Mouse (Mus musculus) left cerebral cortex, postnatal 36 days (tissue): Measurements from ENCODE around the gene Rps15. TPM values are rescaled to one million over a fixed set of nuclear protein-coding genes. Genes with fewer than 3 reads are reported as not detected.
A peak's percentile ranks its signal among the peaks of the same experiment; 100 is the strongest.

Experiments used
- DNase-seq, 2 experiments: peaks; one replicate each; pipeline ENCODE4 v3.0.0; 2021 to 2022; ENCODE audit warnings: low spot score in 2 of 2, mixed read lengths in 1 of 2
- intact Hi-C: fragments of 180-260 bp; cut with DNase I; formaldehyde crosslinking; loops from one replicate; pipeline ENCODE4 v1.15.1; 2025
- total RNA-seq, 2 experiments: library from RNA; stranded (reverse); gene quantifications; 2 replicates each; pipeline ENCODE4 v1.2.3; 2021

Gene Rps15
- total RNA-seq, 2 experiments from 2014 or later: 799 to 946 TPM

DNA sequence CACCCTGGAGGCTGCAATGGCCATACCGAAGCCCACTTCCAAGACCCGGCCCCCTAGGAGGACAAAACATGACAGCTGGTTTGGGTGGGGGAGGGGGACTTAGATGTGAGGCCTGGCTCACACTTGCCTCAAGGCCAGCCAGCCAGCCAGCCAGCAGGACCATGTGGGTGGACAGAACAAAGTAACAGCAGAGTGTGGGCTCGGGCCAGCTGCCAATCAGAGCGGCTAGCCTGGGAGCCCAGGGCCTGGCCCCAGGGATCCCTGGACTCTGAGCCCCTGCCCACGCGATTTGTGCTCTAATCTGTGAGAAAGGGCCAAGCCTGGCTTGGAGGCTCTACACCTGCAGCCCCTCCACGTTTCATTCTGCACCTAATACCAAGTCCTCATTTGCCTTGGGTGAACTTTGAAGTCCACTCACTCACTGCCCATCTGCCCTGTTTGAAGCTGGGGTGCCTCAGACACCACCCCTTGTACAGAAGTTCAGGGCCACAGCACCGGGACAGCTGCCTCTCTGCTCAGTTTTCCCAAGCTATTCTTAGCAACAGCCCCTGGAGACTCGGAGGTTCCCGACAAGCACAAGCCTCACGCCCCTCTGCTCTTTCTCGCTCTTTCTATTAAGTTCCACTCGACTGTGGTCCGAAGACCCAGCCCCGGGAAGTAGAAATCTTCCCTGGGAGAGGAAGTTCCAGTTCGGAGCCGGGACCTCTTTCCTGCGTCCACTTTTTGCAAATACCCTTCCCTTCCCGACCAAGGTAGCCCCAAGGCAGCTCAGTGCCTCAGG is 32.2 kb upstream of the Rps15 start:
- intact Hi-C loops: no loop called here
- peak; percentile 56 to 62 for DNase-seq

DNA sequence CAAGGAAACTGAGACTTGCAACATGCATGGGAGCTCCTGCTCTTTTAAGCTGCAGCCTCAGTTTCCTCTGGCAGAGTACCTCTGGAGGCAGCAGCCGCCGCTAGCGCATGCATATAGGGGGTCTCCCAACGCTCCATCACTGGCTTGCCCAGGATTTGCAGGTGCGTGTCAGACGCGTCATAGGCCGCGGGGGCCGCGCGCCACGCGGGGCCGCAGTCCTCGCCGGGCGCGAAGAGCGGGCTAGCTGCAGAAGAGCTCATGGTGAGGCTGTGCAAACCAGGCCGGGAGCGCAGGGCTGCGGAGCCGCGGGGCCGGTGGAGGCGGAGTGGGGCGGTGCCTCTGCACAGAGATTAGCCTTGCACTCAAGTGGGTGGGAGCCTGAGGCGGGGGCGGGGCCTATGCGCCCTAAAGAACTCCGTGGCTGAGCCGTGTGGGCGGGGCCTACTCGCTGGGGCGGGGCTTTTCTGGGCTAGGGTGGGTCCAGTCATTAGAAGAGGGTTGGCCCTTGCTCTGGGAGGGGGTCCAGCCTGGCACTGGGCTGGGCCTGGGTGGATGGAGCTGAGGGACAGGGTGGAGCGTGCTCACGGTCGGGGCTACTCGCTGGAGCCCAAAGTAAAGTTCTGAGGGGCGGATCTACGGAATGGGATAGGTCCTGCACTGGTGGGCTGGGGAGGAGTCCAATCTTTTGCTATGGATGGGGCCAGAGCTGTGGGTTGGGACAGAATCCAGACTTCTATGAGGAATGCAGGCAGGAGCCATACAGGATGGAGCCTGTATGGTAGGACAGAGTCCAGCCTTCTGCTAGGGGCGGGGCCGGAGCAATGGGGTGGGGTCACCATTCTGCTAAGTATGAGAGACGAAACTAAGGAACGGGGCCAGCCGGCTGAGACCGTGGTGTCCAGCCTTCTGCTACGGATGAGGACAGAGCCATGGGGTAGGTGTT is 31.3 kb upstream of the Rps15 start, which contains the start of the genes Gamt and Dazap1:
Gene Gamt (minus strand): TSS at position 371 of the 943 bp plus-strand sequence.
Gene Dazap1 (plus strand): TSS at position 845 of the 943 bp plus-strand sequence.
- intact Hi-C loops: no loop called here
- peak; percentile 89 to 90 for DNase-seq

DNA sequence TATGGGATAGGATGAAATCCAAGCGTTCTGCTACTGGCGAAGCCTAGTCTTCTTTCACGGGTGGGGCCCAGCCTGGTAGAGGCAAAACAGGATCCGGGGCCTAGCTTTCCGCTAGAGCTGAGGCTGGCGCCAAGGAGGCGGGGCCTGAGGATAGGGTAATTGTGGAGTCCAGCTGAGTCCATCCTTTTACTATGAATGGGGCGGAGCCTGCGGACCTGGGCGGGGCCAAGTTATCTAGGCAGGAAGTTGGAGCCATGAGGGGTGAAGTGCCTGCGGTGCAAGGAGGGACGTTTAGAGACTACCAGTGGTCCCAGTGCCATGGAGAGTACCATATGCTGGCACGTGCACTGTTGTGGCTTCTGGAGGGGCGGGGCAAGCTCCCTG is 30.7 kb upstream of the Rps15 start:
- peak; percentile 84 to 88 for DNase-seq
- intact Hi-C loops: no loop called here

DNA sequence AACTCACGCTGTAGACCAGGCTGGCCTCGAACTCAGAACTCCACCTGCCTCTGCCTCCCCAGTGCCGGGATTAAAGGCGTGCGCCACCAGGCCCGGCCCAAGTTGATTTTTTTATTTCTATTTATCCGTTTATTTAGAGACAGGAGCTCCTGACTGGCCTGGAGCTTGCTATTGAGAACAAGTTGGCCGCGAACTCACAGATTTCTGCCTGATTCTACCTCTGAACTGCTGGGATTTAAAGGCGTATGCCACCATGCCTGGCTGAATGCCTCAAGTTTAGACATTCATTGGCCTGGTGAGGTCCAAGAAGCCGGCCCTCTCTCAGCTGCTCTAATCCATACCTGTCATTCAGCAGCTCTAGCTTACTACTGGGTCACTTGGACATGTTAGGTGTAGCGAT is 30.1 kb upstream of the Rps15 start:
- intact Hi-C loops: no loop called here
- no peak for DNase-seq

DNA sequence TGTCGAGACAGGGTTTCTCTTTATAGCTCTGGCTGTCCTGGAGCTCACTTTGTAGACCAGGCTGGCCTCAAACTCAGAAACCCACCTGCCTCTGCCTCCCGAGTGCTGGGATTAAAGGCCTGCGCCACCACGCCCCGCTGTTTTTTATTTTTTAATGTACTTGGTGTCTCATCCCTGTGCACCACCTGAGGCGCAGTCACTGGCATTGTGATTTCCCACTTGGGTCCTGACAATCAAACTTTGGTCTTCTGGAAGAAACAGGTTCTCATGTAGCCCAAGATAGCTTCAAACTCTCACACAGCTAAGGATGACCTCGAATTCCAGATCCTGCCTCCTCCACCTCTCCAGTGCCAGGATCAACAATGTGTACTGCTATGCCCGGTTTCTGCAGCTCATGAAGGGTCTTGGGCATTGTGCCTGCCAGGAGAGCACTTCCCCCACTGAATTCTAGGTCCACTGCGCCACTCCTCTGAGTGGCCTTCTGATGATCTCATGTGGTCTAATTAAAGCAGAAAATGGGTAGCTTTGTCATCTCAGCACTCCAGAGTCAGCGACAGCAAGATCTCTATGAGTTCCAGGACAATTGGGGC is 29.4 kb upstream of the Rps15 start:
- intact Hi-C loops: no loop called here
- DNase-seq: no peak

DNA sequence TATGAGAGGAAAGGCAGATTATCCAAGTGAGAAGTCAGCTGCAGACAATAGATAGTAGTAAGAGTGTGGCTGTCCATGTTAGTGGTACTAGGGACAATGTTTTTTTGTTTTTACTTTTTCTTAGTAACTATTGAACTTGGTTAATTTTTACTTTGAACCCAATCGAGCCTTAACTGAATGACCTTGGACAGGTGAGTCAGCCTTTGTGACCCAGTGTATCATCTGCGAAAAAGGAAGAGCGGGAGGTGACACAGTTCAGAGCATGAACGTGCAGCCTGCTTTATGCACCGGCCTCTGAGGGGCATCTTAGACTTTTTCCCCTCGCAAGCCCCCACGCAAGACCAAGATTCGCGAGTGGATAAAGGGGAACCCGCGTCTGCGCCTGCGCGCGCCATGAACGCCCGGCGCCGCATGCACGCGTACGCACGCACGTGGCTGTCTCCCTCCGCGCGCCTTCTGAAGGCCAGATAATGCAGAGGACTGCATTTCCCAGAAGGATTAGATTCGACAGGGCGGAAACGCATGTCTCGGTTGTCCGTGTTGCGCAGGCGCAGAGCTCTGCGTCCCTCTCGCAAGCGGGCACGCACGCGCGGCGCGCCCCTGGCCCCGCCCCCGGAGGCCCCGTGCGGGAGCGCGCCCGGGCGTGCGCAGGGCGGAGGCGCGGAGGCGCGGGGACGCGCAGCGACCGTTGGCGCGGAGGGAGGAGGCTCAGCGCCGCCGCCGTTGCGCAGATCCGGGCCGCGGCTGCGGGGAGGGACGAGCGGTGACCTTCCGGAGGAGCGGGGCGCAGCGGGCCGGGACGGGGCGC is 27.7 kb upstream of the Rps15 start:
- DNase-seq: peak; percentile 99
- intact Hi-C loops: no loop called here

DNA sequence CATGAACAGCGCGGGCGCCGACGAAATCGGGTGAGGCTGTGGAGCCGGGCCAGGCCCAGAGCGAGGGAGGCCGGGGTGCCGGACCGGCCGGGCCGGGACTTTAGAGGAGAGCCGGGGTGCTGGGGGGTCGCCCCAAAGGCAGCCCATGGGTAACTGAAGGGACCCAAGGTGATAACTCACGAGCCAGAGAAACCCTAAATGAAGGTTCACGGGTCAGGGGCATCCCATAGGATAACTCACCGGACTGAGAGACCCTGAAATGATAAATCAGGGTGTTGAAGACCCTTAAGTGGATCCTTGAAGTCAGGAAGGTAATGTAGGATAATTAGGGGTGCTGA is 27.1 kb upstream of the Rps15 start:
- intact Hi-C loops: no loop called here
- no peak for DNase-seq

DNA sequence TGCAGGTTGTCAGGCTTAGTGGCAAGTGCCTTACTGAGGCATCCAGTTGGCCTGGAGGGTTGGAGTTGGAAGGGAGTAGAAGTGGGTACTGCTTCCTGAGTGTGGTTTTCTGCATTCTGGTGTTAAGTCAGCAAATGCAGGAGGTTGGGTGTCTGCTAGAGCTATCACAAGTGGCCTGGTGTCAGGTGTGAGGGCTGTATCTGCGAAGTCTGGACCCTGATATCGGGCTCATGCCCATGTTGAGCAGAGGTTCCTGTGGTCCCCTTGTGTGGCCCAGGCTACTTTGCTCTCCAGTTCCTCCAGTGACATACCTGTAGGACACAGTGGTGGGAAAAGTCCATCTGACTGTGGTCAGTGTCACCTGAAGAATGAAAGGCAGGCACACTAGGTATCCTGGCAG is 22.2 kb upstream of the Rps15 start:
- intact Hi-C loops: no loop called here
- DNase-seq: no peak

DNA sequence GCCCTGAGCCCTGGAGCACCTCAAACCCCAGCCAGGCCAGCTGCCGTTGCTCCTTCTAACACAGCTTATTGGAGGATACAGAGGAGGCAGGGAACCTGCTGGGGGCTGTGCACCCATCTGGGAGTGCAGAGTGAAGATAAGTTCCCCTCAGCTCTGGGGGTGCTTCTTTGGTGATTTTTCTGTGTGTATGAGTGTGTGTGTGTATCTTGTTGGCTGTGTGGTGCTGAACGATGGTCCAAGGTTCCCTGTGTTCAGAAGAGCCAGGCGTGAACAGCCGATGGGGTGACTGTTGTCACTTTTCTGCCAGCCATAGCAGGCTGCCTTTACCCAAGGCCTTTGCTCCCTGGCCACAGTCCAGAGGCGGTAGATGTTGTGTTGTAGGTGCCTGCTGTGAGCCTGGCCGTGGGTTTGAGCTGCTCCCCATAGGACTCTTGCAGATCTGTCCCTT is 21.5 kb upstream of the Rps15 start:
- no peak for DNase-seq
- intact Hi-C loops: no loop called here

DNA sequence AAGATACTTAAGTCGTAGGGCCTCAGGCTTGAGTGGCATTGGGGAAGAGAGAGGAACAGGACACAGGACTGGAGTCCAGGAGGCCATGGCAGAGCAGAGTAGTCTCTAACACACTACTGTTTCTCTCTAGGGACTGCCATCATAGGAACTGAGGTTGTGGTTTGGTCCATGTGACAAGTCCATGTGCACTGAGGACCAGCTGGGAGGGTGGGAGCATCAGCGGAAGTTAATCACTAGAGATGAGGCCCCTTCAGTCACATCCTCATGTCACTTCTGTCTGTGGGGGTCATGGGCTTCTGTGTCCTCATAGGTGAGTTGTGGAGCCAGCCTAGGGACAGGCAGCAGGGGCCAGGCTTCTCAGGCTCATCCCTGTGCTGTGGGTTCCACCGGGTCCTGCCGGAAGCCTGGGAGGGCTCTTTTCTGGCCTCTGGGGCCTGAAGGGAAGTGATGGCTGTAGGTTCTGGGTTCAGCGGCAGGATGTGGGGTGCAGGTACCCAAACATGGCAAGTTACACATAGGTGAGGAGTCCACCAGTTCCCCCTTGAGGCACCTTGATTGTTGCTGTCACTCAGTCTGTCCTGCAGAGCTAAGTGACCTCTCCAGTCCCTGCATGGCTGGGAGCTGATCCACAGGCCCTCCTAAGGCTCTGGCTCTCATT is 20.9 kb upstream of the Rps15 start:
- intact Hi-C loops: no loop called here
- DNase-seq: no peak

DNA sequence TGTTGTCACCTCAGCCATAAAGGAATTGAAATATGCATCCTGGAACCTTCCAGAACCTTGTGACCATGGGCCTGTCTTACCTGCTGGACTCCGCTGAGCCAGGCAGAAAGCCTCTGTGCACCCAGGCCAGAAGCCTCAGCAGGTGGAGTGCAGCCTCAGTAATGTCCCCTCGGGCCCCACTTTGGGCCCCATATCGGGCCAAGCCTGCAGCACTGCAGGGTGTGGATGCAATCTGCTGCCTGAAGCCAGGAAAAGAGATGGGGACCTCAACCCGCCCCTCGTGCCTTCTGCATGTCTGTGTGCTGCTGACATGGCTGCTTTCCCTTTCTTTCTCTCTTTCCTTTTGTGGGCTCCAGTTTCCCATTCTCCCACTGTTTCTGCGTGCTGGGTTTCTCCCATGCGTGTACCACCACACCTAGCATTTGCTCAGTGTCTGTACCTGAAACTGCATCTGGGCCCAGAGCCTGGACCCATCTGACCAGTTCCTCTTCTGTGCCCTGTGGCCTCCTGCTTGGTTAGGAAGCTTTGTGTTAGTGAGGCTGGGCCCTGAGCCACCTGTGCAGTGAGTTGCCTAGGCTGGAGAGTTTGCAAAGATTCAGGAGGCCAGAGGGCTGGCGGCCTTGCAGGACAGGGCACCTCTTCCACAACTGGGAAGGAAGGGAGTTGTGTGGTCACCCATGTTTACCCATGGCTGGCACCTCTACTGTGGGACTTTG is 20.2 kb upstream of the Rps15 start:
- DNase-seq: no peak
- intact Hi-C loops: no loop called here

DNA sequence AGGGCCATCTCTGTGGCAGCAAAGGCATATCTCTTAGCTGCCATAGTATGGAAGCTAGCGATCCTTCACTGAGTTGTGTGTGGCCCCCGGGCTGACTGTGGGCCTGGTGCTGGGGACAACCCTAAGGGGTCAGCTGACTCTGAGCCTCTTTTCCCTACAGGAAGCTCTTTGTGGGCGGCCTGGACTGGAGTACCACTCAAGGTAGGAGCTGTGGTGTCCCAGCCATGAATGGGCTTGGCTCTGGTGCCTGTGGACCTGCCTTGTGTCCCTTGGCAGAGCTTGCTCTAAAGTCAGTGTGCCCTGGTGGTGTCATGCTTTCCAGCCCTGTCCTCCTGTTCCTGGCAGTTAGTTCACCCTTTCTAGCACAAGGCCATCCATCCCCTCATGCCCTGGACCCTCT is 18.4 kb upstream of the Rps15 start:
- DNase-seq: no peak
- intact Hi-C loops: no loop called here

DNA sequence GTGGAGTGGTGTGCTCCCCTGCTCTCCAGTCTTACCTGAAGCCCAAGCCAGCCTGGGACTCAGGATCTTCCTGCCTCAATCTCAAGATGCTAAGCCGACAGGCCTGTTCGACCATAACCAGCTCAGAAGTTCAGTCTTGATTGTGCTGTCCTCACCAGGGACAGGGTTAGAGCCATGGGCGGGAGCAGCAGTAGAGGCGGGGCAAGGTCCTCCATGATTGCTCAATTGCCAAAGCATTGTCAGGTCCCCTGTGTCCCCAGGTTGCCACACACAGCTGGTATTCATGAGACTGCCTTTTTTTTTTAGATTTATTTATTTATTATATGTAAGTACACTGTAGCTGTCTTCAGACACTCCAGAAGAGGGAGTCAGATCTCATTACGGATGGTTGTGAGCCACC is 16.0 kb upstream of the Rps15 start:
- intact Hi-C loops: no loop called here
- DNase-seq: no peak

DNA sequence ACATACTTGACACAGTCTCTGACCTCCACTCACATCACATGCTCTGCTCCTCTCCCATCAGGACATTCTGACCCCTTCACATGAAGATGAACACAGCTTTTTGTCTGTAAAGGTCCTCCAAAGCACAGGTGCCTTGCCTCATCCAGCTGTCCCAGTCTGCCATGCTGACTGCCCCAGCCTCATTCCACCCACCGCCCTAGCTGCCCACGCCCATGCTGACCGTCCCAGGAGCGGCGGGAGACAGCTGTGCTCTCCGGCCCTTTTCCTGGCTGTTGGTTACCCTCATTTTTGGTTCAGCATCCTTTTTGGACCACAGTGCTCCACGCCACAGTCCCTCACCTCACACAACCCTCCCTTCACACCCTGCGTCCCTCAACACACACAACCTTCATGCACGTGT is 13.9 kb upstream of the Rps15 start:
- intact Hi-C loops: no loop called here
- no peak for DNase-seq

DNA sequence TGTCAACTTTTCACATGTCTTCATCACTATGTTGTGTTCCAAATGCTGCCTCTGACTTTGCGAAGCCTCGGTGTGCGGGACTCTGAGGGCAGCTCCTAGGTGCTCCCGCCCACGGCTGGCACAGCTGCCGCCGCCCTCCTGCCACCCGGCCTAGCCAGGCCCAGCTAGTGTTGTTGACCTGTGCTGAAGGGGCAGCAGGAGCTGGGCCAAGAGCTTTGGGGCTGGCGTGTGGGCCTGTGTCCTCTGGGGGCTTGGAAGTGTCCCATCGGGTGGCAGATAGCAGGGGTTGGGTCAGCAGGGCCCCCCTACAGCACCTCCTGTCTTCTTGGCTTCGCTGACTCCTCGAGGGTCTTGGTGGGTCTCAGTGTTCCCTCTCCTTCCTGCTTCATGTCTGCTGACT is 13.0 kb upstream of the Rps15 start:
- intact Hi-C loops: no loop called here

DNA sequence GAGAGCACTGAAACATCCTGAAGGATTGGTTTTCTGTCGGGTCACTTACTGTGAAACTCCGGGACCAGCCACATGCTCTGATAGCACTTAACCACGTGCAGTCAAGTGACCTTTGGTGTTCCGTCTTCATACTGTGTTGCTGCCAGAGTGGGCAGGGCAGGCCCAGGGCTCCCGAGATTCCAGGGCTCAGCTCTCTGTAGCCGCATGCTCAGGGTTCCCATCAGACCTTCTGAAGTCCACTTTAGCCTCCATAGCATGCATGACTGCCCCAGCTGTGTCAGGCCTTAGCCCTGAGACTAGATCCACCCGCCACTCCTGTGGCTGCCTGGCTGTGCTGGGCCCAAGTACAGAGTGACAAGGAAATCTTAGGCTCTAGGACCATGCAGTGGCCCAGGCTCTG is 10.9 kb upstream of the Rps15 start:
- intact Hi-C loops: no loop called here
- no peak for DNase-seq

More for the DNA sequence above, 13.0 kb upstream of the Rps15 start:
- DNase-seq: no peak

DNA sequence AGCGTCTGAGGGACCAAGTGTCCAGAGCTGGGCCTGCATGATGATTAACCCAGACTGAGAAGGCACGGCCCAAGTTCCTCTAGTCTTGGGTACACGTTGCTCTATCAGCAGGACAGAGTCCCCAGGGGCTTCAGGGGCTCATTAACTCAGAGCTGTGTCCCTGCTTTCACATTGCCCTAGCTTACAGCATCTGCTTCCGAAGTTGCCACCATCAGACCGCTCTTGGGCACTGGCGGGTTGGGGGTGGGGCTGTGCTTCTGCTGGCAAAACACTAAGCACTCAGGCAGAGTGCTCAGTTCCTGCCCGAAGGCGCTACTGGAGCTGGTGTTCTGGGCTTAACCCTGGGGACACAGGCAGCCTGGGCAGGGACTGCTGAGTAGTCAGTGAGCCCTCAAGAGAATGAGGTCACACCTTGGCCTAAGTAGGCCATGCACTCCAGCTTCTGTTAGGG is 10.3 kb upstream of the Rps15 start:
- intact Hi-C loops: no loop called here
- no peak for DNase-seq
